Mouse (Mus musculus) lung, postnatal 4 days (tissue): ENCODE data around the gene Slfnl1.

Source experiments
- DNase-seq, 2 experiments: peaks; one replicate each; pipeline ENCODE4 v3.0.0; 2021

Slfnl1 gene

GRCm38 (mm10) chr4:120531986-120532385 is at the start of gene Slfnl1:
Gene Slfnl1, plus strand, starts transcription at chr4:120532231.
- DNase-seq: no peak

GRCm38 (mm10) chr4:120487707-120488106 is 44.3 kb upstream of the Slfnl1 start:
- DNase-seq: no peak

- DNase-seq: no peak
Observed at GRCm38 (mm10) chr4:120506955-120507354, 25.1 kb upstream of the Slfnl1 start.

GRCm38 (mm10) chr4:120511203-120511602 is 20.8 kb upstream of the Slfnl1 start:
- no peak for DNase-seq

- DNase-seq: no peak
Observed at GRCm38 (mm10) chr4:120514366-120514765, 17.7 kb upstream of the Slfnl1 start.

GRCm38 (mm10) chr4:120516491-120516890 is 15.5 kb upstream of the Slfnl1 start:
- DNase-seq: peak; percentile 15 to 61

- no peak for DNase-seq
Observed at GRCm38 (mm10) chr4:120516907-120517306, 15.1 kb upstream of the Slfnl1 start.

GRCm38 (mm10) chr4:120517335-120517734 is 14.7 kb upstream of the Slfnl1 start:
- peak; percentile 20 to 42 for DNase-seq

GRCm38 (mm10) chr4:120521761-120522160 is 10.3 kb upstream of the Slfnl1 start:
- no peak for DNase-seq

GRCm38 (mm10) chr4:120522351-120522750 is 9.7 kb upstream of the Slfnl1 start:
- DNase-seq: no peak

GRCm38 (mm10) chr4:120523092-120523491 is 8.9 kb upstream of the Slfnl1 start:
- DNase-seq: no peak

GRCm38 (mm10) chr4:120528171-120528570 is 3.9 kb upstream of the Slfnl1 start:
- DNase-seq: no peak

GRCm38 (mm10) chr4:120538664-120539063 is 6.6 kb downstream of the Slfnl1 start:
- no peak for DNase-seq

- DNase-seq: no peak
Observed at GRCm38 (mm10) chr4:120544896-120545295, 12.9 kb downstream of the Slfnl1 start.

GRCm38 (mm10) chr4:120556592-120556991 is 24.6 kb downstream of the Slfnl1 start:
- peak in 1 of 2 experiments; percentile 30 for DNase-seq

GRCm38 (mm10) chr4:120565726-120566125 is 33.7 kb downstream of the Slfnl1 start:
- DNase-seq: no peak

- DNase-seq: peak in 1 of 2 experiments; percentile 9
Observed at GRCm38 (mm10) chr4:120568005-120568404, 36.0 kb downstream of the Slfnl1 start.

- no peak for DNase-seq
Observed at GRCm38 (mm10) chr4:120569025-120569424, 37.0 kb downstream of the Slfnl1 start.

GRCm38 (mm10) chr4:120569486-120570437 is 37.7 kb downstream of the Slfnl1 start, which contains the start of gene Ctps:
Gene Ctps, minus strand, starts transcription at chr4:120570276.
- DNase-seq: peak; percentile 94 to 95

- DNase-seq: no peak
Observed at GRCm38 (mm10) chr4:120570438-120571069, 38.5 kb downstream of the Slfnl1 start.

- DNase-seq: no peak
Observed at GRCm38 (mm10) chr4:120571070-120571464, 39.0 kb downstream of the Slfnl1 start.

- DNase-seq: no peak
Observed at GRCm38 (mm10) chr4:120571691-120572090, 39.7 kb downstream of the Slfnl1 start.

- no peak for DNase-seq
Observed at GRCm38 (mm10) chr4:120580894-120581293, 48.9 kb downstream of the Slfnl1 start.

GRCm38 (mm10) chr4:120581711-120582110 is 49.7 kb downstream of the Slfnl1 start:
- no peak for DNase-seq
